Mouse (Mus musculus): ENCODE data around the gene Treh.

DNA sequence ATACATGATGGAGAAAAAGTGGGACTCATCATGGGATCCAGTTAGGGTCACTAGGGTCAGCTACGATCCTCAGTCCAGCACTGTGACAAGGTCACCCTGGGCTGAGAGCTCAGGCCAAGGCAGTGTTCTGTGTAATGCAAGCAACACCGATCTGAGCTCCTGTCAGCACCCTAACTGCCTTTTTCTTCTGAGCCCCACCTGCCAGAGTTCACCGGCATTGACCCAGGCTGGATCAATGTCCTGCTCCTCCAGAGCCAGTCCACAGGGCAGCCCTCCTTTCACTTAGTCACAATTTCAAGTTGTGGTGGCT lies 48.8 kb downstream of the Treh start:
- TF ChIP-seq TCF12 (IDR thresholded peaks at IDR 0.05; ENCODE audit: insufficient read depth, poor library complexity, severe bottlenecking) (no peak), POLR2AphosphoS2 (IDR thresholded peaks at IDR 0.05; ENCODE audit: insufficient read length, low read depth) (no peak), MAX (IDR thresholded peaks at IDR 0.05; ENCODE audit: low read depth) (no peak), POLR2A (IDR thresholded peaks at IDR 0.05; ENCODE audit: insufficient read length, low read depth) (no peak), USF1 (IDR thresholded peaks at IDR 0.05; ENCODE audit: low read depth) (no peak), CEBPB (IDR thresholded peaks at IDR 0.05; ENCODE audit: insufficient read depth, poor library complexity, severe bottlenecking) (no peak), MYOD1 (IDR thresholded peaks at IDR 0.05; ENCODE audit: control insufficient read depth in 1 of 3, insufficient read length in 2 of 3, low read depth in 2 of 3) (no peak), MYOG (IDR thresholded peaks at IDR 0.05; ENCODE audit: control insufficient read depth in 1 of 3, insufficient read depth in 1 of 3, insufficient read length in 2 of 3, low read depth in 2 of 3) (no peak), TCF3 (IDR thresholded peaks at IDR 0.05; ENCODE audit: insufficient read length, low read depth) (no peak), SRF (IDR thresholded peaks at IDR 0.05; ENCODE audit: control insufficient read depth, insufficient read length, low read depth) (no peak), REST (IDR thresholded peaks at IDR 0.05; ENCODE audit: insufficient read depth, insufficient read length) (no peak)

Measured in myocyte (in vitro differentiated cells).